Mouse (Mus musculus) myocyte (in vitro differentiated cells): ENCODE measurements around the gene Utp4.

Experiments
- CEBPB ChIP-seq: IDR thresholded peaks from 2 replicates; pipeline ENCODE4 v1.6.1; 2011; ENCODE audit warnings: mild to moderate bottlenecking, moderate library complexity; ENCODE audit not compliant: poor library complexity, insufficient read depth, severe bottlenecking
- E2F4 ChIP-seq: IDR thresholded peaks from one replicate; pipeline ENCODE4 v1.6.1; 2011; ENCODE audit warnings: mild to moderate bottlenecking, control low read depth, moderate library complexity; ENCODE audit not compliant: insufficient read depth
- MAX ChIP-seq: IDR thresholded peaks from one replicate; pipeline ENCODE4 v1.6.1; 2011; ENCODE audit warnings: low read depth, mild to moderate bottlenecking, control low read depth
- POLR2A ChIP-seq: IDR thresholded peaks from one replicate; pipeline ENCODE4 v1.6.1; 2011; ENCODE audit warnings: low read depth, mild to moderate bottlenecking, control low read depth, moderate library complexity; ENCODE audit not compliant: insufficient read length
- POLR2AphosphoS2 ChIP-seq: IDR thresholded peaks from one replicate; pipeline ENCODE4 v1.6.1; 2011; ENCODE audit warnings: low read depth, control low read depth; ENCODE audit not compliant: insufficient read length
- SRF ChIP-seq: IDR thresholded peaks from one replicate; pipeline ENCODE4 v1.6.1; 2011; ENCODE audit warnings: low read depth; ENCODE audit not compliant: control insufficient read depth, insufficient read length
- TCF12 ChIP-seq: IDR thresholded peaks from one replicate; pipeline ENCODE4 v1.6.1; 2011; ENCODE audit warnings: mild to moderate bottlenecking, control low read depth; ENCODE audit not compliant: poor library complexity, insufficient read depth, severe bottlenecking

DNA sequence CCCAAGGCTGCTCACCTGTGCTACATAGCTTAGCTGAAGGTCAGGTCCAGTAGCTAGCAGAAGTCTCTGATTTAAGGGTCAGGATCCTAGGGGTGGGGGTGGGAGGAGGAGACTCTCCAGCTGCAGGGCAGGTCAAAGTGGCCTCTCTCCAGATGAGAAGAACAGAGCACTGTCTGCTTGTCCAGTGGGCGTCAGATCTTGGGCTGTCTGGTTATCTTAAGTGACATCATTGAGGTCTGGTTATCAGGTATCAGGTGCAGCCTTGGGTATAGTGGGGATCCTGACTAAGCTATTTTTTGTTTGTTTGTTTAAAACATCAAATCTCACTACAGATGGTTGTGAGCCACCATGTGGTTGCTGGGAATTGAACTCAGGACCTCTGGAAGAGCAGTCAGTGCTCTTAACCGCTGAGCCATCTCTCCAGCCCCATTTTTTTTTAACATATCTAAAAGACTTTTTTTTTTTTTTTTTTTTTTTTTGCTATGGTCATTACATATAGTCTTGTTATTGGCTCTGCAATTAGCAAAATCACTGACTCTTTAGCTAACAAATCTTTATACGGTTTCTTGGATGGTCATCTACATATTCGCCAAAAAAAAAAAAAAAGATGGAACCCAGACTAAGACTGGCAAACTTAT lies 40.2 kb downstream of the Utp4 start:
- no peak for TF ChIP-seq MAX
- TF ChIP-seq POLR2A: no peak
- TF ChIP-seq TCF12: no peak
- no peak for TF ChIP-seq CEBPB
- no peak for TF ChIP-seq E2F4
- no peak for TF ChIP-seq SRF
- TF ChIP-seq POLR2AphosphoS2: no peak
